Mouse (Mus musculus) heart, embryonic 12.5 days (tissue): ENCODE results near the gene Cdhr2. TPM values are rescaled to one million over a fixed set of nuclear protein-coding genes. Genes with fewer than 3 reads are reported as not detected.

ENCODE experiments used
- ATAC-seq: fragments of 200-750 bp; cut with Nextera tagmentation; 2 replicates; pipeline ENCODE4 v1.8.0; 2017; ENCODE audit warnings: moderate TSS enrichment, moderate library complexity; ENCODE audit not compliant: insufficient number of reproducible peaks, low FRiP score
- H3K27ac ChIP-seq: fragments of 300-500 bp; sonication (generic); 2 replicates; pipeline ENCODE4 v1.5.1; 2016; ENCODE audit warnings: mild to moderate bottlenecking, moderate library complexity; ENCODE audit not compliant: poor library complexity, severe bottlenecking
- H3K27me3 ChIP-seq: fragments of 300-500 bp; sonication (generic); replicated peaks from 2 replicates; pipeline ENCODE4 v1.6.1; 2016; ENCODE audit warnings: mild to moderate bottlenecking, moderate library complexity
- H3K36me3 ChIP-seq: fragments of 300-500 bp; sonication (generic); 2 replicates; pipeline ENCODE4 v1.6.1; 2016; ENCODE audit warnings: mild to moderate bottlenecking, moderate library complexity
- H3K4me1 ChIP-seq: fragments of 300-500 bp; sonication (generic); replicated peaks from 2 replicates; pipeline ENCODE4 v1.6.1; 2016; ENCODE audit warnings: mild to moderate bottlenecking
- H3K4me2 ChIP-seq: fragments of 300-500 bp; sonication (generic); 2 replicates; pipeline ENCODE4 v1.6.1; 2016; ENCODE audit warnings: mild to moderate bottlenecking, moderate library complexity
- H3K4me3 ChIP-seq: fragments of 300-500 bp; sonication (generic); 2 replicates; pipeline ENCODE4 v1.5.1; 2016; ENCODE audit warnings: mild to moderate bottlenecking
- H3K9ac ChIP-seq: fragments of 300-500 bp; sonication (generic); 2 replicates; pipeline ENCODE4 v1.6.1; 2016; ENCODE audit warnings: mild to moderate bottlenecking, moderate library complexity
- H3K9me3 ChIP-seq: fragments of 300-500 bp; sonication (generic); replicated peaks from 2 replicates; pipeline ENCODE4 v1.6.1; 2016; ENCODE audit warnings: mild to moderate bottlenecking, moderate library complexity
- WGBS: fragments of 180-500 bp; shearing (Covaris S2); methylation state at CpG from one replicate; pipeline ENCODE4 v1.1.7; 2016; 5-methylcytosine and 5-hydroxymethylcytosine counted together
- polyA plus RNA-seq: library from polyadenylated mRNA; unstranded; fragments of >200 nt; fragmentation: Nextera tagmentation; extraction: Ambion mirVana; gene quantifications from 2 replicates; pipeline ENCODE4 v1.2.1, GENCODE M21; 2016

The Cdhr2 gene
- polyA plus RNA-seq, 1 experiment from 2014 or later, result 0.18 TPM

GRCm38 (mm10) chr13:54683301-54683700 is 18.0 kb upstream of the Cdhr2 start:
- no peak overlapping the region for H3K27ac ChIP-seq
- H3K9ac ChIP-seq, result no peak overlapping the region
- H3K4me3 ChIP-seq, result no peak overlapping the region
- peaks cover 38% of the 10 kb centered on the region for H3K4me1 ChIP-seq
- H3K27me3 ChIP-seq, result no peaks in the 10 kb centered on the region
- no peaks in the 10 kb centered on the region for H3K9me3 ChIP-seq
- ATAC-seq, result no peak
- H3K36me3 ChIP-seq, result peaks cover 63% of the 10 kb centered on the region
- no peak overlapping the region for H3K4me2 ChIP-seq
- WGBS, result 94% methylated on average over 3 of the region's 3 CpGs

- Histone ChIP-seq H3K36me3 (peaks cover 54% of the 10 kb centered on the region), H3K27me3 (no peaks in the 10 kb centered on the region), H3K4me1 (peaks cover 45% of the 10 kb centered on the region), H3K9me3 (no peaks in the 10 kb centered on the region), H3K4me3 (no peak overlapping the region), H3K27ac (no peak overlapping the region), H3K9ac (peak overlapping the region; percentile 38; the same call in 1 of the 2 replicates), H3K4me2 (no peak overlapping the region)
- ATAC-seq, result no peak
- 78% methylated on average over 3 of the region's 3 CpGs for WGBS
Observed at GRCm38 (mm10) chr13:54684140-54684896, 16.9 kb upstream of the Cdhr2 start.

- 52% methylated on average over 2 of the region's 2 CpGs for WGBS
- no peak for ATAC-seq
- H3K4me2 ChIP-seq, result peak overlapping the region; percentile 83
- no peak overlapping the region for H3K27ac ChIP-seq
- no peaks in the 10 kb centered on the region for H3K9me3 ChIP-seq
- H3K4me1 ChIP-seq, result peaks cover 45% of the 10 kb centered on the region
- no peaks in the 10 kb centered on the region for H3K27me3 ChIP-seq
- peaks cover 47% of the 10 kb centered on the region for H3K36me3 ChIP-seq
- peak overlapping the region; percentile 82 for H3K4me3 ChIP-seq
- H3K9ac ChIP-seq, result peak overlapping the region; percentile 93; the same call in 1 of the 2 replicates
Observed at GRCm38 (mm10) chr13:54685174-54685573, 16.1 kb upstream of the Cdhr2 start.

- no peak for ATAC-seq
- Histone ChIP-seq H3K4me2 (peak overlapping the region; percentile 83), H3K27me3 (no peaks in the 10 kb centered on the region), H3K4me3 (peak overlapping the region; percentile 82), H3K4me1 (peaks cover 55% of the 10 kb centered on the region), H3K27ac (peak overlapping the region; percentile 98), H3K36me3 (peaks cover 35% of the 10 kb centered on the region), H3K9ac (peak overlapping the region; percentile 93), H3K9me3 (no peaks in the 10 kb centered on the region)
- 7% methylated on average over 19 of the region's 19 CpGs for WGBS
Observed at GRCm38 (mm10) chr13:54686139-54687053, 14.9 kb upstream of the Cdhr2 start.

GRCm38 (mm10) chr13:54687096-54687495 is 14.2 kb upstream of the Cdhr2 start:
- under 1% methylated on average over 35 of the region's 35 CpGs for WGBS

GRCm38 (mm10) chr13:54687575-54688424 is 13.5 kb upstream of the Cdhr2 start:
- Histone ChIP-seq H3K9me3 (no peaks in the 10 kb centered on the region), H3K4me1 (peaks cover 64% of the 10 kb centered on the region), H3K4me2 (peak overlapping the region; percentile 83), H3K4me3 (peak overlapping the region; percentile 82), H3K36me3 (peaks cover 21% of the 10 kb centered on the region), H3K27ac (peak overlapping the region; percentile 98), H3K27me3 (no peaks in the 10 kb centered on the region), H3K9ac (peak overlapping the region; percentile 93)
- WGBS, result under 1% methylated on average over 79 of the region's 82 CpGs
- peak; percentile 93 for ATAC-seq

More at GRCm38 (mm10) chr13:54687096-54687495, 14.2 kb upstream of the Cdhr2 start:
- peaks cover 57% of the 10 kb centered on the region for H3K4me1 ChIP-seq
- H3K36me3 ChIP-seq, result peaks cover 28% of the 10 kb centered on the region
- H3K9ac ChIP-seq, result peak overlapping the region; percentile 93
- peak overlapping the region; percentile 98 for H3K27ac ChIP-seq
- H3K4me2 ChIP-seq, result peak overlapping the region; percentile 83
- no peaks in the 10 kb centered on the region for H3K27me3 ChIP-seq
- H3K9me3 ChIP-seq, result no peaks in the 10 kb centered on the region
- H3K4me3 ChIP-seq, result peak overlapping the region; percentile 82
- ATAC-seq, result peak; percentile 68

GRCm38 (mm10) chr13:54690151-54690740 is 11.0 kb upstream of the Cdhr2 start:
- Histone ChIP-seq H3K27me3 (no peaks in the 10 kb centered on the region), H3K4me3 (no peak overlapping the region), H3K36me3 (0 out of 2 replicates have a peak, but pooled peaks cover 2% of the 10 kb centered on the region), H3K9me3 (no peaks in the 10 kb centered on the region), H3K27ac (no peak overlapping the region), H3K4me1 (peaks cover 50% of the 10 kb centered on the region), H3K9ac (no peak overlapping the region), H3K4me2 (no peak overlapping the region)
- 91% methylated on average over 8 of the region's 8 CpGs for WGBS
- no peak for ATAC-seq

- Histone ChIP-seq H3K9me3 (no peaks in the 10 kb centered on the region), H3K4me2 (peak overlapping the region; percentile 96), H3K4me1 (peaks cover 36% of the 10 kb centered on the region), H3K4me3 (peak overlapping the region; percentile 89), H3K9ac (0 out of 2 replicates have a peak overlapping the region, but pooled peaks have one; percentile 91), H3K27ac (no peak overlapping the region), H3K27me3 (no peaks in the 10 kb centered on the region), H3K36me3 (no peaks in the 10 kb centered on the region)
- no peak for ATAC-seq
Observed at GRCm38 (mm10) chr13:54691737-54692136, 9.5 kb upstream of the Cdhr2 start.

- Histone ChIP-seq H3K4me2 (peak overlapping the region; percentile 96), H3K36me3 (no peaks in the 10 kb centered on the region), H3K9ac (peak overlapping the region; percentile 91), H3K4me1 (peaks cover 36% of the 10 kb centered on the region), H3K9me3 (no peaks in the 10 kb centered on the region), H3K4me3 (peak overlapping the region; percentile 89), H3K27ac (peak overlapping the region; percentile 89), H3K27me3 (no peaks in the 10 kb centered on the region)
- no peak for ATAC-seq
- WGBS, result 8% methylated on average over 21 of the region's 21 CpGs
Observed at GRCm38 (mm10) chr13:54692711-54693557, 8.3 kb upstream of the Cdhr2 start.
